Mouse (Mus musculus): ENCODE results near the gene Fkbp1a.

Fkbp1a gene

GRCm38 (mm10) chr2:151542323-151543062 is at the start of gene Fkbp1a:
Fkbp1a (plus strand) TSS chr2:151542483.
- peak; percentile 96 for DNase-seq

DNA sequence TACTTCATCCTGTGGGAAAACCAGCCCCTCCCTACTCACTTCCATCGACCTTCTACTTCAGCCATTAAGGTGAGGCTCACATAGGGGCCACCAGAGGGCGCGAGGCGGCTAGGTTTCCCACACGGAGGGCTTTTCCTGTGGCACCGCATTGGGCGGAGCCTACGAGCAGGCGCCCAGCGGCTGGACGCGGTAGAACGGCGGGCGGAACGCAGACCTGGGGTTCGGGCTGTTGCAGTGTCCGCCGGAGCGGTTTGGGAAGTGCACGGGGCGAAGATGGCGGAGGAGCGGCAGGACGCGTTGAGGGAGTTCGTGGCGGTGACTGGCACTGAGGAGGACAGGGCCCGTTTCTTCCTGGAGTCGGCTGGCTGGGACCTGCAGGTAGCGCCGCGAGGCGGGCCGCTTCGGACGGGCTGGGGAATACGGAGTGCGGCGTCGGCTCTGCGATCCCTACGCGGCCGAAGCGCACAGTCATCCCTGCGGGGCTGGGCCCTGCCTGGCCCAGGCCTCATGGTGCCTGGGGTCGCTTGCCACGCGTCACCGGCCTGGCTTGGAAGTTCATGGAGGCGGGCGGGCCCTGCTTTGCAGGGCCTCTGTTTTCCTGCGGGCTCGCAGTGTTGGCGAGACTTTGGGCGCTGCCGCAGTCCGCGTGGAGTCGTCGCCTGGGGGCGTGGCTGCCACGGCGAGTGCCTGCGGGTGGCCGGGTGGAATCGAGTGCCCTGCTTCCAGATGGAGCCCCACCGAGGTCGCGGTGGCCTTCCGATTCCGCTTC is 48.1 kb upstream of the Fkbp1a start, which contains the start of gene Nsfl1c:
Nsfl1c (plus strand) TSS at position 148 of the 769 bp plus-strand sequence.
- DNase-seq = peak; percentile 94

GRCm38 (mm10) chr2:151498358-151498757 is 43.9 kb upstream of the Fkbp1a start:
- DNase-seq = no peak

GRCm38 (mm10) chr2:151500442-151501007 is 41.8 kb upstream of the Fkbp1a start:
- no peak for DNase-seq

DNA sequence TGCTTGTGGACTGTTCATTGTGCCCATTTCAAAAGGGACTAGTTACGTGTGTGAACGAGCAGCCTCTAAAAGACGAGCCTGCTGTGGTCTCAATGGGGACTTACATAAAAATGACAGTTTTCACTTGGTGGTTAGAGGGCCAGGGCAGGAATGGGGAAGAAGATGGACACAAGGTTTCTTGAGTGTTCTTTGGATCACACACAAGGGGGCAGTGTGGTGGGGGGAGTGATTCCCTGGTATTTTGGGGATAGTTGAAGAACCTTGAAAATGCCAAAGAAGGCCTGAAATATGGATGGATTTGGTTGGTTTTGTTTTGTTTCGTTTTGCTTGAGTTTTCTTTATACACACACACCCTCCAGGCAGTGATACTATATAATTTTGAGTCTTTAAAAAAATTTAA is 38.1 kb upstream of the Fkbp1a start:
- DNase-seq = no peak

GRCm38 (mm10) chr2:151512199-151512598 is 30.1 kb upstream of the Fkbp1a start:
- peak; percentile 51 for DNase-seq

- peak; percentile 53 for DNase-seq
Observed at GRCm38 (mm10) chr2:151513525-151514285, 28.6 kb upstream of the Fkbp1a start.

DNA sequence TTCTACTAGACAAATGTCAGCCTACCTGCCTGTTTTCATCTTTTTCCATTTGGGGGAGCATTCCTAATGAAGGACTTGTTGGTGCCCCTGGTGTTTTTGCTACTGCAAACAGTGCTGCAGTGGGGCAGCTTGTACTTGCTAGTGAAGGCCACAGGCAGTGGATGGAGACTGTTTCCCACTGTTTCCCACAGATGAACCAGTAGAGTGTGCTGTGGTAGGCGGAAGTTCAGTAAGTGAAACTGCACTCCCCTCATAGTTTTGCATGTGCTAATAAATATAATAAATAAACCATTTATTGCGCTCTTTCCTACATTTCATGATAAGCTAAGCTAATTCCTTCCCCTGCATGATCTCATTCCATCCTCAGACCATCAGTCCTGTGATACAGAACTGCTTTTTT is 23.3 kb upstream of the Fkbp1a start:
- DNase-seq = no peak

DNA sequence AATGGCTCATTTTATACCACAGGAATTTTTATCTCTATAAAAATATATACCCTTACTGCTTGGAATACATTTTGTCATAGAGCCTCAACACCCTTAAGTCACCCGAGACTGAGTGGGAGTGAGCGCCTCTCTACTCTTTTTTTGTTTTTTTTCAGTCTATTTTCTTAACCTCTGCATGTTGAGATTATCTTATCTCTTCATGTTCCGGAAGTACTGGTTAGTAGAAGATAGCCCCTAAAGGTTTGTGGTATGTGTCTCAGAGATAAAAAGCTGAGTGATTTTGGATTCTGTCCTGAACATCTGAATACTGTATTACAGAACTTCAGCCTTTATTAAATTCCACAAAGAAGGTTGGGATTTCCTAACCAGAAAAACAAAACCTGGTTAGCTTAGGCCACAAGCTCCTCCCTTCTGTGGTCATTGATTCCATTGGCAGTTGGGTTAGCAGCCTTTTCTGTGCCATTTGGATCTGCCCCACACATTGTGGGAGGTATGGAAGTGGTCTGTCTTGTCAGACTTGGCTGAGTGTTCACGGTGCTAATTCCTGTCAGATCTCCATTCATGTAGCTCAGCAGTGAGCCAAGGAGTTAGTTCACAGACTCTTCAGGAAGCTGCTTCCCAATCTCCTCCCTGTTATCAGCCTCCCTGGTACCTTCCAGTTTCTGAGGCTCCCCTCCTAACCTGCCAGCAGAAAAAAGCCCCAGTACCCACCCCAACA is 17.8 kb upstream of the Fkbp1a start:
- no peak for DNase-seq

- DNase-seq = no peak
Observed at GRCm38 (mm10) chr2:151525520-151525919, 16.8 kb upstream of the Fkbp1a start.

DNA sequence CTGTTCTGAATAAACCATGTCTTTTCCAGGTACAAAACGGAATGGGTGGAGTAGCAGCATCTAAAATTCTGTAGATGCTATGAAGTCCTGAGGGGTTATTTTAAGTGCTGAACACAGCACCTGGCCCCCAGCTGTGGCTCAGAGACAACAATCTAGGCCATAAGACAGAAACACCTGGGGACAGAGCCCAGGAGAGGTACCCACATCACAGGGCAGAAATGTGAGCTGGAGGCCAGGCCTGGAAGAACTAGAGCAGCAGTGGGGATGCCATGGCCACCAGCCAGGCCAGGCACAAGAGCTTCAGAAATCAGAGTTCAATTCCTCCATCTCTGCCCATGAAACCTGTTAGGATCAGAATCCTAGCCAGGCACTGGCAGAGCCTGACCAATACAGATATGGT is 14.2 kb upstream of the Fkbp1a start:
- DNase-seq = no peak

GRCm38 (mm10) chr2:151529169-151529568 is 13.1 kb upstream of the Fkbp1a start:
- no peak for DNase-seq

- DNase-seq = no peak
Observed at GRCm38 (mm10) chr2:151530378-151531230, 11.7 kb upstream of the Fkbp1a start.

DNA sequence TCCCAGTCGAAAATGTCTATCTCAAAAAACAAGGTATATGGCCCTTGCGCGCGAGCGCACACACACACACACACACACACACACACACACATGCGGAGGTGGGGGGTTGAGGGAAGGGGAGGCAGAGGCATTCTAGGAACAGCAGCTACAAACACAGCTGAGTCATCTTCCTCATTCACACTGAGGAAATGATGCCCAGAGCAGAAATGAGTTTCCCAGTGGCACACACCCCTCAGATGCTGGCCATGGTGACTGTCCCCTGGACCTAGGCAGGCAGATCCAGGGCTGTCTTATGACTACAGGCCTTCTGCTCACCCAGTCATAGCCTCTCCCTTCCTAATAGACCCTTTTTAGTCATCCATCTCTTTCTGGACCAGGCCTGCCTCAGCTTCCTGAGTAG is 8.7 kb upstream of the Fkbp1a start:
- no peak for DNase-seq

GRCm38 (mm10) chr2:151535961-151536617 is 6.2 kb upstream of the Fkbp1a start:
- no peak for DNase-seq

- peak; percentile 70 for DNase-seq
Observed at GRCm38 (mm10) chr2:151536618-151536974, 5.7 kb upstream of the Fkbp1a start.

DNA sequence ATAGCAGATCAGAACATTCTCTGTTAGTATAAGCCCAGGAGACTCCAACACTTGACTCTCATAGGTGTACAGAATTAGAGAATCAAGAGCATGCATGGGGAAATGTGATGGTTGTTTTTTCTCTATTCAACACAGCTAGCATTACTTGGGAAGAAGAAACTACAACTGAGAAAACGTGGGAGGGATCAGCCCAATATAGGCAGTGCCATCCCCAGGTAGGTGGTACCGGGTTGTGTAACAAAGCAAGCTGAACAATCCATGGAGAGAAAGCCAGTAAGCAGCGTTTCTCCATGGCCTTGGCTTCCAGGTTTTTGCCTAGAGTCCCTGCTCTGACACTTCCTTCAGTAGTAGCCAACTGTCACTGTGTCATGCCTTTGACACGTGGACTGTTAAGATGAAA is 3.6 kb upstream of the Fkbp1a start:
- DNase-seq = no peak

- DNase-seq = peak; percentile 65
Observed at GRCm38 (mm10) chr2:151543063-151543895, 996 bp downstream of the Fkbp1a start.

DNA sequence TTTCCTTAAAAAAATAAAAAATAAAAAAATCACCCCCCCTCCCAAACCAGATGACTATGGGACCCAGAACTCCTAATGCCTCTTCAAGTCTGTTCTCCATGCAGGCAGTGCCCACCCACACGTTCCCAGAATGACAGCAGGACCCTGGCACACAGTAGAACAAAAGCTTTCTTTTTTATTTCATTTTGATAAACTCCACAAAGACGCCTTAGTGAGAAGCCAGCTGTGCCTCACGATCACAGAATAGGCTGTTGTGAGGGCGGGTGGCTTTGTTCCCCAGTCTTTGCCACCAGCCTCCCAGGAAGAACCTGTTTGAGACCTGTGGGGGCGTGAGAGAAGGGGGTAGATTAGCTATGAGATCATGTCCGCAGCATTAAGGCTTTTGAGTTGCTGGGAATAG is 2.4 kb downstream of the Fkbp1a start:
- DNase-seq = peak; percentile 81

GRCm38 (mm10) chr2:151546571-151546970 is 4.3 kb downstream of the Fkbp1a start:
- DNase-seq = no peak
